Mouse (Mus musculus) neural tube, embryonic 11.5 days (tissue): ENCODE data around the gene Ube2cbp. TPM values are rescaled to one million over a fixed set of nuclear protein-coding genes. Genes with fewer than 3 reads are reported as not detected.

Source experiments
- ATAC-seq: fragments of 200-750 bp; cut with Nextera tagmentation; 2 replicates; pipeline ENCODE4 v1.8.0; 2017; ENCODE audit warnings: moderate number of reproducible peaks, mild to moderate bottlenecking, moderate TSS enrichment, moderate library complexity; ENCODE audit not compliant: insufficient read depth, low FRiP score, low TSS enrichment
- DNase-seq: peaks from one replicate; pipeline ENCODE4 v3.0.0-alpha.2; 2015; ENCODE audit warnings: low spot score
- H3K27ac ChIP-seq: fragments of 300-500 bp; sonication (generic); 2 replicates; pipeline ENCODE4 v1.5.1; 2014; ENCODE audit warnings: low read depth, mild to moderate bottlenecking, low read length
- H3K27me3 ChIP-seq: fragments of 300-500 bp; sonication (generic); 2 replicates; pipeline ENCODE4 v1.6.1; 2014; ENCODE audit warnings: mild to moderate bottlenecking, low read length, mixed read lengths; ENCODE audit not compliant: control insufficient read depth, insufficient read depth
- H3K36me3 ChIP-seq: fragments of 300-500 bp; sonication (generic); 2 replicates; pipeline ENCODE4 v1.6.1; 2014; ENCODE audit warnings: mild to moderate bottlenecking, low read length, moderate library complexity, mixed read lengths; ENCODE audit not compliant: control insufficient read depth, insufficient read depth
- H3K4me1 ChIP-seq: fragments of 300-500 bp; sonication (generic); 2 replicates; pipeline ENCODE4 v1.6.1; 2014; ENCODE audit warnings: low read length, mixed read lengths; ENCODE audit not compliant: control insufficient read depth, insufficient read depth
- H3K4me2 ChIP-seq: fragments of 300-500 bp; sonication (generic); 2 replicates; pipeline ENCODE4 v1.6.1; 2014; ENCODE audit warnings: low read depth, mild to moderate bottlenecking, moderate library complexity
- H3K4me3 ChIP-seq: fragments of 300-500 bp; sonication (generic); 2 replicates; pipeline ENCODE4 v1.5.1; 2014; ENCODE audit warnings: low read depth, low read length
- H3K9ac ChIP-seq: fragments of 300-500 bp; sonication (generic); 2 replicates; pipeline ENCODE4 v1.6.1; 2014; ENCODE audit warnings: mild to moderate bottlenecking, low read length
- H3K9me3 ChIP-seq: fragments of 300-500 bp; sonication (generic); 2 replicates; pipeline ENCODE4 v1.6.1; 2016; ENCODE audit warnings: low read length; ENCODE audit not compliant: control insufficient read depth
- WGBS: fragments of 180-500 bp; shearing (Covaris S2); extraction: QIAGEN DNeasy Blood & Tissue Kit; methylation state at CpG from one replicate; pipeline ENCODE4 v1.1.7; 2014; 5-methylcytosine and 5-hydroxymethylcytosine counted together
- polyA plus RNA-seq: library from polyadenylated mRNA; unstranded; fragments of >200 nt; fragmentation: Nextera tagmentation; extraction: Ambion mirVana; gene quantifications from 2 replicates; pipeline ENCODE4 v1.2.1, GENCODE M21; 2014

The Ube2cbp gene
- polyA plus RNA-seq, 1 experiment from 2014 or later, result 8.3 TPM

GRCm38 (mm10) chr9:86360536-86360935 is 104.2 kb downstream of the Ube2cbp start:
- H3K9me3 ChIP-seq, result no peaks in the 10 kb centered on the region
- H3K27me3 ChIP-seq, result no peaks in the 10 kb centered on the region
- H3K36me3 ChIP-seq, result no peaks in the 10 kb centered on the region
- no peak overlapping the region for H3K9ac ChIP-seq
- no peaks in the 10 kb centered on the region for H3K4me1 ChIP-seq
- H3K27ac ChIP-seq, result no peak overlapping the region
- no peak for ATAC-seq
- WGBS, result 75% methylated on average over 9 of the region's 9 CpGs
- no peak overlapping the region for H3K4me3 ChIP-seq
- DNase-seq, result peak; percentile 15
- H3K4me2 ChIP-seq, result no peak overlapping the region

GRCm38 (mm10) chr9:86355851-86356250 is 108.9 kb downstream of the Ube2cbp start:
- no peaks in the 10 kb centered on the region for H3K36me3 ChIP-seq
- H3K27me3 ChIP-seq, result no peaks in the 10 kb centered on the region
- H3K4me3 ChIP-seq, result no peak overlapping the region
- H3K27ac ChIP-seq, result no peak overlapping the region
- no peak overlapping the region for H3K9ac ChIP-seq
- H3K4me2 ChIP-seq, result no peak overlapping the region
- no peaks in the 10 kb centered on the region for H3K9me3 ChIP-seq
- DNase-seq (no peak), ATAC-seq (no peak)
- H3K4me1 ChIP-seq, result no peaks in the 10 kb centered on the region
- WGBS, result 84% methylated on average over 3 of the region's 3 CpGs

GRCm38 (mm10) chr9:86351491-86351890 is 113.3 kb downstream of the Ube2cbp start:
- Histone ChIP-seq H3K27ac (no peak overlapping the region), H3K4me1 (no peaks in the 10 kb centered on the region), H3K4me3 (no peak overlapping the region), H3K4me2 (no peak overlapping the region), H3K9me3 (no peaks in the 10 kb centered on the region), H3K9ac (no peak overlapping the region), H3K27me3 (no peaks in the 10 kb centered on the region), H3K36me3 (no peaks in the 10 kb centered on the region)
- ATAC-seq, result no peak
- DNase-seq, result no peak
- 90% methylated on average over 3 of the region's 3 CpGs for WGBS

- ATAC-seq, result no peak
- 88% methylated on average over 2 of the region's 2 CpGs for WGBS
- no peak overlapping the region for H3K4me3 ChIP-seq
Measured at GRCm38 (mm10) chr9:86336792-86337191, 128.0 kb downstream of the Ube2cbp start.

GRCm38 (mm10) chr9:86336361-86336760 is 128.4 kb downstream of the Ube2cbp start:
- Histone ChIP-seq H3K9me3 (no peaks in the 10 kb centered on the region), H3K4me3 (no peak overlapping the region), H3K4me1 (no peaks in the 10 kb centered on the region), H3K9ac (no peak overlapping the region), H3K4me2 (no peak overlapping the region), H3K27me3 (no peaks in the 10 kb centered on the region), H3K36me3 (no peaks in the 10 kb centered on the region), H3K27ac (no peak overlapping the region)
- DNase-seq, result no peak
- WGBS, result 79% methylated on average over 3 of the region's 3 CpGs
- ATAC-seq, result no peak

More at GRCm38 (mm10) chr9:86336792-86337191, 128.0 kb downstream of the Ube2cbp start:
- Histone ChIP-seq H3K9me3 (no peaks in the 10 kb centered on the region), H3K4me2 (no peak overlapping the region), H3K9ac (no peak overlapping the region), H3K27ac (no peak overlapping the region), H3K27me3 (no peaks in the 10 kb centered on the region), H3K36me3 (no peaks in the 10 kb centered on the region), H3K4me1 (no peaks in the 10 kb centered on the region)
- no peak for DNase-seq

- ATAC-seq (no peak), DNase-seq (no peak)
- H3K27ac ChIP-seq, result no peak overlapping the region
- WGBS, result 92% methylated on average over 4 of the region's 4 CpGs
- H3K9ac ChIP-seq, result no peak overlapping the region
- no peaks in the 10 kb centered on the region for H3K4me1 ChIP-seq
- no peaks in the 10 kb centered on the region for H3K9me3 ChIP-seq
- H3K36me3 ChIP-seq, result no peaks in the 10 kb centered on the region
- no peaks in the 10 kb centered on the region for H3K27me3 ChIP-seq
- H3K4me2 ChIP-seq, result no peak overlapping the region
- H3K4me3 ChIP-seq, result no peak overlapping the region
Measured at GRCm38 (mm10) chr9:86335588-86335987, 129.2 kb downstream of the Ube2cbp start.

- no peak for ATAC-seq
- no peaks in the 10 kb centered on the region for H3K9me3 ChIP-seq
- H3K27me3 ChIP-seq, result no peaks in the 10 kb centered on the region
- no peak overlapping the region for H3K4me3 ChIP-seq
- no peak for DNase-seq
- no peaks in the 10 kb centered on the region for H3K36me3 ChIP-seq
- no peak overlapping the region for H3K9ac ChIP-seq
- 92% methylated on average over 5 of the region's 5 CpGs for WGBS
- no peak overlapping the region for H3K27ac ChIP-seq
- H3K4me1 ChIP-seq, result no peaks in the 10 kb centered on the region
- H3K4me2 ChIP-seq, result no peak overlapping the region
Measured at GRCm38 (mm10) chr9:86334357-86334756, 130.4 kb downstream of the Ube2cbp start.

GRCm38 (mm10) chr9:86330591-86330990 is 134.2 kb downstream of the Ube2cbp start:
- no peak overlapping the region for H3K4me2 ChIP-seq
- H3K4me3 ChIP-seq, result no peak overlapping the region
- no peak overlapping the region for H3K9ac ChIP-seq
- H3K36me3 ChIP-seq, result no peaks in the 10 kb centered on the region
- H3K27me3 ChIP-seq, result no peaks in the 10 kb centered on the region
- no peaks in the 10 kb centered on the region for H3K9me3 ChIP-seq
- no peak overlapping the region for H3K27ac ChIP-seq
- 79% methylated on average over 3 of the region's 3 CpGs for WGBS
- no peaks in the 10 kb centered on the region for H3K4me1 ChIP-seq
- ATAC-seq, result no peak
- no peak for DNase-seq

- Histone ChIP-seq H3K27me3 (no peaks in the 10 kb centered on the region), H3K4me1 (no peaks in the 10 kb centered on the region), H3K27ac (no peak overlapping the region), H3K4me2 (no peak overlapping the region), H3K9me3 (no peaks in the 10 kb centered on the region), H3K9ac (no peak overlapping the region), H3K36me3 (no peaks in the 10 kb centered on the region), H3K4me3 (no peak overlapping the region)
- no peak for DNase-seq
- 68% methylated on average over 4 of the region's 4 CpGs for WGBS
- ATAC-seq, result no peak
Measured at GRCm38 (mm10) chr9:86328270-86328669, 136.5 kb downstream of the Ube2cbp start.
